Mouse (Mus musculus): ENCODE data around the gene Sesn1. TPM values are rescaled to one million over a fixed set of nuclear protein-coding genes. Genes with fewer than 3 reads are reported as not detected.

Sesn1 gene
- polyA plus RNA-seq, 1 experiment from 2014 or later: 33.8 TPM

GRCm38 (mm10) chr10:41834131-41834530, 24.4 kb downstream of the Sesn1 start:
- H3K4me3 ChIP-seq (ENCODE audit: low read depth, low read length): no peak overlapping the region
- H3K4me2 ChIP-seq (replicated peaks; ENCODE audit: low read depth, low read length): no peak overlapping the region
- H3K9me3 ChIP-seq (ENCODE audit: control insufficient read depth, low read depth, low read length): peaks cover 3% of the 10 kb centered on the region; the same call in 1 of the 2 replicates
- no peaks in the 10 kb centered on the region for H3K36me3 ChIP-seq (ENCODE audit: control insufficient read depth, insufficient read depth, low read length)
- no peak overlapping the region for H3K9ac ChIP-seq (replicated peaks; ENCODE audit: low read depth, low read length)
- ATAC-seq (ENCODE audit: insufficient number of reproducible peaks, insufficient read depth, low FRiP score, low read depth): no peak
- WGBS: 90% methylated on average over 2 of the region's 2 CpGs
- no peak overlapping the region for H3K27ac ChIP-seq (ENCODE audit: low read length)
- no peaks in the 10 kb centered on the region for H3K4me1 ChIP-seq (ENCODE audit: control insufficient read depth, insufficient read depth, low read length)
- H3K27me3 ChIP-seq (ENCODE audit: control insufficient read depth, insufficient read depth, low read length): no peaks in the 10 kb centered on the region

DNA sequence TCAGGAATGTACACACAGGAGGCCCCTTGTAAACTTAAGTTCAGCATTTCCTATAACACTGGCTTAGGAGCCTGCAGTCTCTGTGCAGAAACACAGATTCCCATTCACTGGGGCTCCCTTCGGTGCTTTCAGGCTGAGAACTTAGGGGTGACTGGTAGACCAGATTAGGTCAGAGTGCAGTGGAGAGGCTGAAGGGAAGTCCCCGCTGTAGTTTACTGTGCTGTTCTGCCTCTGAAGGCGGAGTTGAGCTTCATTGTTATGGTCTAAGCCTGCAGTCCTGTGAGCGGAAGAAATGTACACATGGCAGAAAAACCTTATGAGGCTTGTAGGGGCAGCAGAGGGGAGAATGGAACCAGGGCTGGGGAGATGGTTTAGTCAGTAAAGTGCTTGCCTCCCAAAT, 29.2 kb downstream of the Sesn1 start:
- Histone ChIP-seq H3K4me2 (replicated peaks; ENCODE audit: low read depth, low read length) (no peak overlapping the region), H3K27me3 (ENCODE audit: control insufficient read depth, insufficient read depth, low read length) (no peaks in the 10 kb centered on the region), H3K27ac (ENCODE audit: low read length) (no peak overlapping the region), H3K4me1 (ENCODE audit: control insufficient read depth, insufficient read depth, low read length) (no peaks in the 10 kb centered on the region), H3K4me3 (ENCODE audit: low read depth, low read length) (no peak overlapping the region), H3K9ac (replicated peaks; ENCODE audit: low read depth, low read length) (no peak overlapping the region), H3K9me3 (ENCODE audit: control insufficient read depth, low read depth, low read length) (peaks cover 3% of the 10 kb centered on the region; the same call in 1 of the 2 replicates), H3K36me3 (ENCODE audit: control insufficient read depth, insufficient read depth, low read length) (no peaks in the 10 kb centered on the region)
- ATAC-seq (ENCODE audit: insufficient number of reproducible peaks, insufficient read depth, low FRiP score, low read depth): no peak
- 70% methylated on average over 4 of the region's 4 CpGs for WGBS

DNA sequence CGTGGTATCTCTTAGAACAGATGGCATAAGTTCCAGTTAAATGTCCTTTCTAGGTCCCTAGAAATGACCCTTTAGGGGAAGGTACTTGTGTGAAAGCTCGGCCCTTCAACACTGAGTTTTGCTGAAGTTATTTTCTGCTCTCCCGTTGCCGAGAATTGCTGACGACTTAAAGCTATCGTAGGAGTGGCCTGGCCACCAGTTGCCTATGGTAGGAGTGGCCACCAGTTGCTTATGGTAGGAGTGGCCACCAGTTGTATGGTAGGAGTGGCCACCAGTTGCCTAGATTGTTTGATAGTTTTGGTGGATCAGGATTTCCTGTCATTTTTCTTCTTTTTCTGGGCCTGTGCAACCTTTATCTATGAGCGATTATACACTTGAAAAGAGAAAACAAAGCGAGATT, 38.0 kb downstream of the Sesn1 start:
- Histone ChIP-seq H3K4me2 (replicated peaks; ENCODE audit: low read depth, low read length) (no peak overlapping the region), H3K4me3 (ENCODE audit: low read depth, low read length) (no peak overlapping the region), H3K4me1 (ENCODE audit: control insufficient read depth, insufficient read depth, low read length) (no peaks in the 10 kb centered on the region), H3K9ac (replicated peaks; ENCODE audit: low read depth, low read length) (no peak overlapping the region), H3K27me3 (ENCODE audit: control insufficient read depth, insufficient read depth, low read length) (no peaks in the 10 kb centered on the region), H3K36me3 (ENCODE audit: control insufficient read depth, insufficient read depth, low read length) (no peaks in the 10 kb centered on the region), H3K9me3 (ENCODE audit: control insufficient read depth, low read depth, low read length) (no peaks in the 10 kb centered on the region), H3K27ac (ENCODE audit: low read length) (no peak overlapping the region)
- 97% methylated on average over 8 of the region's 8 CpGs for WGBS
- ATAC-seq (ENCODE audit: insufficient number of reproducible peaks, insufficient read depth, low FRiP score, low read depth): no peak

- no peaks in the 10 kb centered on the region for H3K36me3 ChIP-seq (ENCODE audit: control insufficient read depth, insufficient read depth, low read length)
- no peak overlapping the region for H3K4me3 ChIP-seq (ENCODE audit: low read depth, low read length)
- no peak for ATAC-seq (ENCODE audit: insufficient number of reproducible peaks, insufficient read depth, low FRiP score, low read depth)
- H3K27me3 ChIP-seq (ENCODE audit: control insufficient read depth, insufficient read depth, low read length): no peaks in the 10 kb centered on the region
- no peaks in the 10 kb centered on the region for H3K9me3 ChIP-seq (ENCODE audit: control insufficient read depth, low read depth, low read length)
- H3K4me1 ChIP-seq (ENCODE audit: control insufficient read depth, insufficient read depth, low read length): no peaks in the 10 kb centered on the region
- H3K4me2 ChIP-seq (replicated peaks; ENCODE audit: low read depth, low read length): no peak overlapping the region
- H3K27ac ChIP-seq (ENCODE audit: low read length): no peak overlapping the region
- WGBS: 79% methylated on average over 2 of the region's 2 CpGs
- no peak overlapping the region for H3K9ac ChIP-seq (replicated peaks; ENCODE audit: low read depth, low read length)
Measured at GRCm38 (mm10) chr10:41848721-41849120, 39.0 kb downstream of the Sesn1 start.

DNA sequence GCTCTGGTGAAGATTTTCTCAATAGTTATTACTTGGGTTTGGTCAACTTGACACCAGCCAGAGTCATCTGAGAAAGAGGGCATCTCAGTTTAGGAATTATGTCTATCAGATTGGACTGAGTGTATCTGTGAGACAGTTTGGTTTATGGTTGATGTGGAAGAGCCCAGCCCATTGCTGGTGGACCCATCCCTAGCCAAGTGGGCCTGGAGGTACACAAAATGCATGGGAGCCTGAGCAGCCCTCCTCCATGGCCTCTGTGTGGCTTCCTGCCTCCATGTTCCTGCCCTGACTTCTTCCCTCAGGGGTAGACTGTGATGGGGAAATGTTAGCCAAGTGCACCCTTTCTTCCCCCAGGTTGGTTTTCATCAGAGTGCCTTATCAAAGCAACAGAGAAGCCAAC, 50.1 kb downstream of the Sesn1 start:
- H3K27ac ChIP-seq (ENCODE audit: low read length): no peak overlapping the region
- H3K4me1 ChIP-seq (ENCODE audit: control insufficient read depth, insufficient read depth, low read length): no peaks in the 10 kb centered on the region
- H3K4me3 ChIP-seq (ENCODE audit: low read depth, low read length): no peak overlapping the region
- no peaks in the 10 kb centered on the region for H3K9me3 ChIP-seq (ENCODE audit: control insufficient read depth, low read depth, low read length)
- H3K36me3 ChIP-seq (ENCODE audit: control insufficient read depth, insufficient read depth, low read length): no peaks in the 10 kb centered on the region
- H3K27me3 ChIP-seq (ENCODE audit: control insufficient read depth, insufficient read depth, low read length): no peaks in the 10 kb centered on the region
- no peak for ATAC-seq (ENCODE audit: insufficient number of reproducible peaks, insufficient read depth, low FRiP score, low read depth)
- no peak overlapping the region for H3K4me2 ChIP-seq (replicated peaks; ENCODE audit: low read depth, low read length)
- H3K9ac ChIP-seq (replicated peaks; ENCODE audit: low read depth, low read length): no peak overlapping the region

GRCm38 (mm10) chr10:41860275-41860688, 50.5 kb downstream of the Sesn1 start:
- H3K4me3 ChIP-seq (ENCODE audit: low read depth, low read length): no peak overlapping the region
- no peak overlapping the region for H3K9ac ChIP-seq (replicated peaks; ENCODE audit: low read depth, low read length)
- no peak overlapping the region for H3K4me2 ChIP-seq (replicated peaks; ENCODE audit: low read depth, low read length)
- H3K27ac ChIP-seq (ENCODE audit: low read length): no peak overlapping the region
- WGBS: 88% methylated on average over 2 of the region's 2 CpGs
- no peaks in the 10 kb centered on the region for H3K36me3 ChIP-seq (ENCODE audit: control insufficient read depth, insufficient read depth, low read length)
- no peaks in the 10 kb centered on the region for H3K27me3 ChIP-seq (ENCODE audit: control insufficient read depth, insufficient read depth, low read length)
- no peaks in the 10 kb centered on the region for H3K9me3 ChIP-seq (ENCODE audit: control insufficient read depth, low read depth, low read length)
- no peak for ATAC-seq (ENCODE audit: insufficient number of reproducible peaks, insufficient read depth, low FRiP score, low read depth)
- H3K4me1 ChIP-seq (ENCODE audit: control insufficient read depth, insufficient read depth, low read length): no peaks in the 10 kb centered on the region

- ATAC-seq (ENCODE audit: insufficient number of reproducible peaks, insufficient read depth, low FRiP score, low read depth): no peak
- H3K36me3 ChIP-seq (ENCODE audit: control insufficient read depth, insufficient read depth, low read length): no peaks in the 10 kb centered on the region
- no peaks in the 10 kb centered on the region for H3K9me3 ChIP-seq (ENCODE audit: control insufficient read depth, low read depth, low read length)
- H3K4me3 ChIP-seq (ENCODE audit: low read depth, low read length): no peak overlapping the region
- no peak overlapping the region for H3K4me2 ChIP-seq (replicated peaks; ENCODE audit: low read depth, low read length)
- no peak overlapping the region for H3K9ac ChIP-seq (replicated peaks; ENCODE audit: low read depth, low read length)
- no peak overlapping the region for H3K27ac ChIP-seq (ENCODE audit: low read length)
- H3K4me1 ChIP-seq (ENCODE audit: control insufficient read depth, insufficient read depth, low read length): 0 out of 2 replicates have a peak, but pooled peaks cover 4% of the 10 kb centered on the region
- WGBS: 66% methylated on average over 2 of the region's 2 CpGs
- no peaks in the 10 kb centered on the region for H3K27me3 ChIP-seq (ENCODE audit: control insufficient read depth, insufficient read depth, low read length)
Measured at GRCm38 (mm10) chr10:41863053-41863452, 53.3 kb downstream of the Sesn1 start.

DNA sequence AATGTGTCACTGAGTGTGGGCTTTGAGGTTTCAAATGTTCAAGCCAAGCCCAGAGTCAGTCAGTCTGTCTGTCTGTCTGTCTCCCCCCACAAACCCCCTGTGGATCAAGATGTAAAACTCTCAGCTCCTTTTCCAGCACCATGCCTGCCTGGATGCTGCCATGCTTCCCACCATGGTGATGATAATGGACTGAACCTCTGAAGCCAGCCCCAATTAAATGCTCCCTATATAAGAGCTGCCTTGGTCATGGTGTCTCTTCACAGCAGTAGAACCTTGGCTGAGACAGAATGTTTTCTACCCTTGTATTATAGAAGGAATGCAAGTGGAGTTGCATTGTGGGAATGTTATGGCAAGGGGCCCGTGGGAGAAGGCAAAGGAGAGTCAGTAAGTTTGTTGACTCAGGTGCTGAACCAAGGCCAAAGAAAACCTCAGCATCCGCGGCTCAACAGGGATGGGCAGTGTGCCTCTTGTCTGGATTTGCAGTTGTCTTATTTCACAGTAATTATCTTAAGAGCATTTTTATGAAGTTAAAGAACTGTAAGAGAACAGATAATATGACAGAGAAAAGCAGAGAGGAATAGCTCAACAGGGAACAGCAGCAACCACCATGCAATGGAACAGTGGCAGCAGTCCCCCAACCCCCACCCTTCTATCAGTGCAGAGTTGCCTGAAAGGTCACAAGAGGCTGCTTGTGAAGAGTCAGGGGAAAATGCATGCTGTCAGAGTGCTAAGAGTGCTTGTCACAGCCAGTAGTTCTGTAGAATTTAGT, 56.5 kb downstream of the Sesn1 start:
- H3K9me3 ChIP-seq (ENCODE audit: control insufficient read depth, low read depth, low read length): no peaks in the 10 kb centered on the region
- H3K9ac ChIP-seq (replicated peaks; ENCODE audit: low read depth, low read length): no peak overlapping the region
- H3K27me3 ChIP-seq (ENCODE audit: control insufficient read depth, insufficient read depth, low read length): no peaks in the 10 kb centered on the region
- no peak overlapping the region for H3K27ac ChIP-seq (ENCODE audit: low read length)
- 0 out of 2 replicates have a peak, but pooled peaks cover 4% of the 10 kb centered on the region for H3K4me1 ChIP-seq (ENCODE audit: control insufficient read depth, insufficient read depth, low read length)
- no peak for ATAC-seq (ENCODE audit: insufficient number of reproducible peaks, insufficient read depth, low FRiP score, low read depth)
- WGBS: 31% methylated on average over 3 of the region's 3 CpGs
- H3K36me3 ChIP-seq (ENCODE audit: control insufficient read depth, insufficient read depth, low read length): no peaks in the 10 kb centered on the region
- H3K4me3 ChIP-seq (ENCODE audit: low read depth, low read length): no peak overlapping the region
- H3K4me2 ChIP-seq (replicated peaks; ENCODE audit: low read depth, low read length): no peak overlapping the region

DNA sequence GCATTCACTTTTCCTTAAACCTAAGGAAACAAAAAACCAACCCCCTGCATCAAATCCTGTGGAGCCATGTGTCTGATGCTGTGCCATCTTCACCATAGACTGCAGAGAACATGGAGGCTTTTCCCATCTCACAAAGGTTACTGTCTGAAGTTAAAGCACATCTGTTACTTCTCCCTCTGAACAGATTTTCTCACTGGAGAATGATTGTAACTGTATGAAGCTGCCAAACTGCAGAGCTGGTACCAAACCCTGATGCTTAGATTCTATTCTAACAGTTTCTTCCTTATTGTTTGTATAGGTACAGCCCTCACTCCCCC, 57.1 kb downstream of the Sesn1 start:
- Histone ChIP-seq H3K9ac (replicated peaks; ENCODE audit: low read depth, low read length) (no peak overlapping the region), H3K4me1 (ENCODE audit: control insufficient read depth, insufficient read depth, low read length) (0 out of 2 replicates have a peak, but pooled peaks cover 4% of the 10 kb centered on the region), H3K4me2 (replicated peaks; ENCODE audit: low read depth, low read length) (no peak overlapping the region), H3K27ac (ENCODE audit: low read length) (no peak overlapping the region), H3K36me3 (ENCODE audit: control insufficient read depth, insufficient read depth, low read length) (no peaks in the 10 kb centered on the region), H3K9me3 (ENCODE audit: control insufficient read depth, low read depth, low read length) (no peaks in the 10 kb centered on the region), H3K27me3 (ENCODE audit: control insufficient read depth, insufficient read depth, low read length) (no peaks in the 10 kb centered on the region), H3K4me3 (ENCODE audit: low read depth, low read length) (no peak overlapping the region)
- ATAC-seq (ENCODE audit: insufficient number of reproducible peaks, insufficient read depth, low FRiP score, low read depth): no peak
